Comparison of ENCODE assay signal across 9 mouse cellular contexts in genomic region chr9:65891126-65891525, GRCm38 (mm10). TPM values are rescaled to one million over a fixed set of nuclear protein-coding genes. Genes with fewer than 3 reads are reported as not detected.
DNase-seq lines count a peak whose midpoint lies in the region; ATAC-seq and TF ChIP-seq lines count a peak whose summit lies in the region.
"Had no signal": no experiment of that assay in that cellular context is flagged by ENCODE, and none has a peak within 500 bp of the region (broad histone marks: within the 10 kb centered on the region; RNA-seq: fewer than 3 reads in every experiment).

No protein-coding gene starts in this region.

- H3K27me3 ChIP-seq in midbrain, embryonic 10.5 days (ENCODE audit: low read depth, poor library complexity, severe bottlenecking) = no peaks in the 10 kb centered on the region
- H3K27me3 ChIP-seq in midbrain, postnatal 0 days (ENCODE audit: insufficient read depth, low read length) = no peaks in the 10 kb centered on the region
- no peaks in the 10 kb centered on the region for H3K27me3 ChIP-seq in forebrain, embryonic 10.5 days (ENCODE audit: poor library complexity, severe bottlenecking)
- H3K27me3 ChIP-seq in limb, embryonic 14.5 days (ENCODE audit: control insufficient read depth, insufficient read depth, low read length) = no peaks in the 10 kb centered on the region
- no peaks in the 10 kb centered on the region for H3K27me3 ChIP-seq in splenic B cell, adult 2 months (ENCODE audit: control insufficient read depth, insufficient read depth, low read length, poor library complexity, severe bottlenecking)

- 0 out of 2 replicates have a peak, but pooled peaks cover 3% of the 10 kb centered on the region for H3K9me3 ChIP-seq in midbrain, embryonic 10.5 days (replicated peaks)
- H3K9me3 ChIP-seq in midbrain, postnatal 0 days (ENCODE audit: low read length) = no peaks in the 10 kb centered on the region
- peaks cover 2% of the 10 kb centered on the region; the same call in 1 of the 2 replicates for H3K9me3 ChIP-seq in forebrain, embryonic 10.5 days
- H3K9me3 ChIP-seq in limb, embryonic 14.5 days (ENCODE audit: control insufficient read depth, low read length) = no peaks in the 10 kb centered on the region

- H3K4me3 ChIP-seq in midbrain, embryonic 10.5 days = peak overlapping the region; percentile 83
- no peak overlapping the region; the same call in 1 of the 2 replicates for H3K4me3 ChIP-seq in midbrain, postnatal 0 days (ENCODE audit: low read depth, low read length)
- peak overlapping the region; percentile 72 for H3K4me3 ChIP-seq in forebrain, embryonic 10.5 days
- H3K4me3 ChIP-seq in limb, embryonic 14.5 days (replicated peaks; ENCODE audit: low read length) = peak overlapping the region; percentile 49

- peaks cover 27% of the 10 kb centered on the region for H3K4me1 ChIP-seq in midbrain, embryonic 10.5 days
- H3K4me1 ChIP-seq in midbrain, postnatal 0 days (ENCODE audit: insufficient read depth, low read length) = no peaks in the 10 kb centered on the region
- peaks cover 27% of the 10 kb centered on the region for H3K4me1 ChIP-seq in forebrain, embryonic 10.5 days
- peaks cover 5% of the 10 kb centered on the region; the same call in 1 of the 2 replicates for H3K4me1 ChIP-seq in limb, embryonic 14.5 days (ENCODE audit: control insufficient read depth, insufficient read depth, low read length)

- TF ChIP-seq CTCF in midbrain, postnatal 0 days (IDR thresholded peaks at IDR 0.05) = no peak

- TF ChIP-seq POLR2A in limb, embryonic 14.5 days (IDR thresholded peaks at IDR 0.05; ENCODE audit: borderline replicate concordance, extremely low read depth, insufficient read depth, insufficient read length) = no peak

- no peak overlapping the region for H3K4me2 ChIP-seq in midbrain, postnatal 0 days (ENCODE audit: low read depth, low read length, poor library complexity, severe bottlenecking)
- H3K4me2 ChIP-seq in limb, embryonic 14.5 days (replicated peaks; ENCODE audit: low read depth, low read length, severe bottlenecking) = peak overlapping the region; percentile 75

- peak; percentile 13 for DNase-seq in midbrain, embryonic 10.5 days (ENCODE audit: low spot score)
- no peak for DNase-seq in midbrain, postnatal 0 days (ENCODE audit: low spot score)
- DNase-seq in forebrain, embryonic 10.5 days (ENCODE audit: extremely low spot score, low spot score) = peak; percentile 23
- DNase-seq in limb, embryonic 14.5 days (ENCODE audit: low spot score) = no peak
- DNase-seq in splenic B cell, adult 2 months (ENCODE audit: low read depth, low spot score) = peak; percentile 24
- DNase-seq in adrenal gland, adult 18-20 months (ENCODE audit: low spot score in 2 of 2) = no peak
- DNase-seq in adrenal gland, adult 8-10 months = no peak
- DNase-seq in cerebellum, adult 18-20 months = no peak
- DNase-seq: lung, adult 18-20 months had no signal

- WGBS in midbrain, embryonic 10.5 days = 5% methylated on average over 5 of the region's 5 CpGs
- WGBS in midbrain, postnatal 0 days = 4% methylated on average over 5 of the region's 5 CpGs
- WGBS in forebrain, embryonic 10.5 days = 7% methylated on average over 5 of the region's 5 CpGs
- 2% methylated on average over 5 of the region's 5 CpGs for WGBS in limb, embryonic 14.5 days

- H3K36me3 ChIP-seq in midbrain, embryonic 10.5 days = peaks cover 45% of the 10 kb centered on the region
- H3K36me3 ChIP-seq in midbrain, postnatal 0 days (ENCODE audit: insufficient read depth, low read length) = no peaks in the 10 kb centered on the region
- peaks cover 46% of the 10 kb centered on the region for H3K36me3 ChIP-seq in forebrain, embryonic 10.5 days (replicated peaks)
- peaks cover 26% of the 10 kb centered on the region for H3K36me3 ChIP-seq in limb, embryonic 14.5 days (ENCODE audit: control insufficient read depth, insufficient read depth, low read length)
- H3K36me3 ChIP-seq in splenic B cell, adult 2 months (ENCODE audit: control insufficient read depth, insufficient read depth, low read length, poor library complexity, severe bottlenecking) = no peaks in the 10 kb centered on the region

- ATAC-seq in midbrain, postnatal 0 days (ENCODE audit: low FRiP score) = no peak
- ATAC-seq in limb, embryonic 14.5 days (ENCODE audit: low FRiP score, low read depth) = no peak

- H3K9ac ChIP-seq in midbrain, postnatal 0 days (replicated peaks; ENCODE audit: low read length, poor library complexity, severe bottlenecking) = no peak overlapping the region
- peak overlapping the region; percentile 62 for H3K9ac ChIP-seq in limb, embryonic 14.5 days (ENCODE audit: low read depth, low read length, severe bottlenecking)

- peak overlapping the region; percentile 93 for H3K27ac ChIP-seq in midbrain, embryonic 10.5 days (replicated peaks)
- no peak overlapping the region for H3K27ac ChIP-seq in midbrain, postnatal 0 days (ENCODE audit: low read depth, low read length)
- H3K27ac ChIP-seq in forebrain, embryonic 10.5 days = peak overlapping the region; percentile 92
- no peak overlapping the region for H3K27ac ChIP-seq in limb, embryonic 14.5 days (replicated peaks; ENCODE audit: low read depth, low read length)

RNA-seq across cellular contexts. Expression of gene Pclaf, which starts 1.1 kb away (rescaled TPM):
- polyA plus RNA-seq in midbrain, embryonic 10.5 days (2016; fragmentation: Nextera tagmentation; extraction: Ambion mirVana) = 258 and 306 TPM in 2 replicates
- 6.3 and 9.4 TPM in 2 replicates for total RNA-seq in midbrain, postnatal 0 days (2014; rRNA removed)
- polyA plus RNA-seq in midbrain, postnatal 0 days (2015; fragmentation: Nextera tagmentation; extraction: Ambion mirVana) = 6.7 and 8.2 TPM in 2 replicates
- polyA plus RNA-seq in forebrain, embryonic 10.5 days (2016; fragmentation: Nextera tagmentation; extraction: Ambion mirVana) = 339 and 372 TPM in 2 replicates
- polyA plus RNA-seq in limb, embryonic 14.5 days (2012; rRNA removed) = 75.1 and 109 TPM in 2 replicates
- polyA plus RNA-seq in limb, embryonic 14.5 days (2014; fragmentation: Nextera tagmentation; extraction: Ambion mirVana) = 115 and 116 TPM in 2 replicates
- total RNA-seq in adrenal gland, adult 18-20 months (2021) = 1 to 10 TPM; 1.1 to 1.4 TPM
- under 1 TPM; 0.61 to 0.97 (median 0.90) TPM for total RNA-seq in adrenal gland, adult 8-10 months (2022)

RNA-seq across cellular contexts. Expression of gene Trip4, which starts 17.5 kb away (rescaled TPM):
- polyA plus RNA-seq in midbrain, embryonic 10.5 days (2016; fragmentation: Nextera tagmentation; extraction: Ambion mirVana) = 32.0 and 32.2 TPM in 2 replicates
- total RNA-seq in midbrain, postnatal 0 days (2014; rRNA removed) = 29.8 and 32.1 TPM in 2 replicates
- 25.1 and 25.6 TPM in 2 replicates for polyA plus RNA-seq in midbrain, postnatal 0 days (2015; fragmentation: Nextera tagmentation; extraction: Ambion mirVana)
- polyA plus RNA-seq in forebrain, embryonic 10.5 days (2016; fragmentation: Nextera tagmentation; extraction: Ambion mirVana) = 32.5 and 34.5 TPM in 2 replicates
- 18.8 and 24.8 TPM in 2 replicates for polyA plus RNA-seq in limb, embryonic 14.5 days (2012; rRNA removed)
- 31.2 and 39.3 TPM in 2 replicates for polyA plus RNA-seq in limb, embryonic 14.5 days (2014; fragmentation: Nextera tagmentation; extraction: Ambion mirVana)
- total RNA-seq in adrenal gland, adult 18-20 months (2021) = 10 to 100 TPM; 28.3 to 34.7 TPM
- total RNA-seq in adrenal gland, adult 8-10 months (2022) = 10 to 100 TPM; 46.5 to 53.5 (median 48.1) TPM

RNA-seq across cellular contexts. Expression of gene Csnk1g1, which starts 17.6 kb away (rescaled TPM):
- polyA plus RNA-seq in midbrain, embryonic 10.5 days (2016; fragmentation: Nextera tagmentation; extraction: Ambion mirVana) = 16.6 and 17.4 TPM in 2 replicates
- 25.7 and 28.6 TPM in 2 replicates for total RNA-seq in midbrain, postnatal 0 days (2014; rRNA removed)
- 14.2 and 17.4 TPM in 2 replicates for polyA plus RNA-seq in midbrain, postnatal 0 days (2015; fragmentation: Nextera tagmentation; extraction: Ambion mirVana)
- 16.7 and 18.2 TPM in 2 replicates for polyA plus RNA-seq in forebrain, embryonic 10.5 days (2016; fragmentation: Nextera tagmentation; extraction: Ambion mirVana)
- polyA plus RNA-seq in limb, embryonic 14.5 days (2012; rRNA removed) = 12.8 and 12.9 TPM in 2 replicates
- polyA plus RNA-seq in limb, embryonic 14.5 days (2014; fragmentation: Nextera tagmentation; extraction: Ambion mirVana) = 19.4 and 22.1 TPM in 2 replicates
- total RNA-seq in adrenal gland, adult 18-20 months (2021) = 10 to 100 TPM; 13.7 to 14.4 TPM
- total RNA-seq in adrenal gland, adult 8-10 months (2022) = 10 to 100 TPM; 17.0 to 32.9 (median 26.0) TPM

Comparison
In these comparisons a context has a peak if more than half of its experiments do, and no peak if none do; other contexts are left out.
1. DNase-seq: peak in midbrain, embryonic 10.5 days (single experiment), forebrain, embryonic 10.5 days (single experiment) and splenic B cell, adult 2 months (single experiment); none in midbrain, postnatal 0 days (single experiment), limb, embryonic 14.5 days (single experiment), adrenal gland, adult 18-20 months (0 of 2), adrenal gland, adult 8-10 months (single experiment) and cerebellum, adult 18-20 months (0 of 2).
2. H3K27ac ChIP-seq: peak in midbrain, embryonic 10.5 days (single experiment) and forebrain, embryonic 10.5 days (single experiment); none in midbrain, postnatal 0 days (single experiment) and limb, embryonic 14.5 days (single experiment).